Mouse (Mus musculus) spleen, adult 2 months (tissue): Measurements from ENCODE around the gene Ovca2. TPM values are rescaled to one million over a fixed set of nuclear protein-coding genes. Genes with fewer than 3 reads are reported as not detected.
"Not testable (repeated sequence)": the region's sequence is repeated elsewhere in the genome, so short reads cannot be mapped to it uniquely, and the experiment has no call there.

Experiments
- DNase-seq, 2 experiments: peaks; one replicate each; pipeline versions ENCODE4 v3.0.0 to v3.0.0-alpha.2; 2012 to 2021; ENCODE audit warnings: low spot score in 2 of 2, low read depth in 1 of 2
- H3K27ac ChIP-seq: fragments of 200-500 bp; 2 replicates; pipeline ENCODE4 v1.5.1; 2012; ENCODE audit warnings: low read length, inconsistent platforms; ENCODE audit not compliant: insufficient read depth
- H3K27me3 ChIP-seq: fragments of 200-500 bp; 2 replicates; pipeline ENCODE4 v1.6.1; 2012; ENCODE audit warnings: mild to moderate bottlenecking, moderate library complexity, low read length, inconsistent platforms; ENCODE audit not compliant: control insufficient read depth, insufficient read depth
- H3K36me3 ChIP-seq: fragments of 200-500 bp; 2 replicates; pipeline ENCODE4 v1.6.1; 2012; ENCODE audit warnings: mild to moderate bottlenecking, low read length, inconsistent platforms; ENCODE audit not compliant: control insufficient read depth, insufficient read depth
- H3K4me1 ChIP-seq: fragments of 200-500 bp; 2 replicates; pipeline ENCODE4 v1.6.1; 2011; ENCODE audit warnings: inconsistent platforms; ENCODE audit not compliant: control insufficient read depth, insufficient read depth, insufficient read length
- H3K4me3 ChIP-seq: fragments of 200-500 bp; 2 replicates; pipeline ENCODE4 v1.5.1; 2011; ENCODE audit warnings: mild to moderate bottlenecking, inconsistent platforms; ENCODE audit not compliant: insufficient read depth, insufficient read length; ENCODE audit errors: extremely low read depth
- CTCF ChIP-seq: fragments of 200-500 bp; IDR thresholded peaks from 2 replicates; pipeline ENCODE4 v1.5.1; 2011; ENCODE audit warnings: mild to moderate bottlenecking, inconsistent platforms; ENCODE audit not compliant: insufficient read depth, insufficient read length, insufficient replicate concordance; ENCODE audit errors: extremely low read depth
- POLR2A ChIP-seq: fragments of 200-500 bp; IDR thresholded peaks from 2 replicates; pipeline ENCODE4 v1.6.1; 2011; ENCODE audit warnings: low read depth, low read length, inconsistent platforms
- WGBS: fragments of 180-500 bp; shearing (Covaris S2); methylation state at CpG from one replicate; pipeline ENCODE4 v1.1.7; 2018; 5-methylcytosine and 5-hydroxymethylcytosine counted together
- polyA plus RNA-seq: library from polyadenylated mRNA; depleted of rRNA; stranded (reverse); fragments of >200 nt; gene quantifications from 2 replicates; pipeline ENCODE4 v1.2.3, GENCODE M21; 2012

The Ovca2 gene
- polyA plus RNA-seq, 1 experiment: 17.2 TPM

- H3K27me3 ChIP-seq: peaks cover 13% of the 10 kb centered on the region
- no peaks in the 10 kb centered on the region for H3K36me3 ChIP-seq
- H3K4me1 ChIP-seq: peaks cover 13% of the 10 kb centered on the region
- TF ChIP-seq POLR2A (no peak), CTCF (no peak)
- 80% methylated on average over 5 of the region's 5 CpGs for WGBS
- DNase-seq: no peak
- peak within 1 kb of the TSS; percentile 48; the same call in 1 of the 2 replicates for H3K27ac ChIP-seq
- H3K4me3 ChIP-seq: peak within 1 kb of the TSS; percentile 96
These were observed 12.3 kb upstream of the Ovca2 start, which contains the start of gene Dph1 for GRCm38 (mm10) chr11:75190905-75191441. TSS of gene Dph1 (minus strand) at chr11:75191241.

DNA sequence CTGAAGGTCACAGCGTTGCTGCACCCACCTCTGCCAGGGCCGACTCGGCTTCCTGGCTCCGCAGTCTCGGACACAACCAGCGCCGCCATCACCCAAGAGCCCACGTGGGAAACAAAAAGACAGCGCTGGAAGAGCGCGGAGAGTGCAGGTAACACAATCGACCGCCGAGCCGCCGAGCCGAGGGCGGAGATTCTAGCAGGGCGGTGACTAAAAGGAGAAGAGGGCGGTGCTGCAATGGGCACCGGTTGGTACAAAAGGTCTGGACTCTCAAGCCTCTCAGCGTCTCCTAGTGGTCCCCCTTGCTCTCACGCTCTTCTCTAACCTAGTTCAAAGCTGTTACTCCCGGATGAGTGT, 11.7 kb upstream of the Ovca2 start:
- TF ChIP-seq CTCF (no peak), POLR2A (peak; percentile 50)
- H3K4me3 ChIP-seq: peak overlapping the region; percentile 96
- H3K27me3 ChIP-seq: peaks cover 13% of the 10 kb centered on the region
- no peaks in the 10 kb centered on the region for H3K36me3 ChIP-seq
- peaks cover 18% of the 10 kb centered on the region for H3K4me1 ChIP-seq
- peak overlapping the region; percentile 48; the same call in 1 of the 2 replicates for H3K27ac ChIP-seq
- peak; percentile 73 to 83 for DNase-seq
- under 1% methylated on average over 24 of the region's 24 CpGs for WGBS

GRCm38 (mm10) chr11:75189713-75190370, 11.2 kb upstream of the Ovca2 start:
- Histone ChIP-seq H3K27me3 (peaks cover 10% of the 10 kb centered on the region), H3K4me1 (peaks cover 18% of the 10 kb centered on the region), H3K4me3 (peak overlapping the region; percentile 96), H3K36me3 (no peaks in the 10 kb centered on the region), H3K27ac (peak overlapping the region; percentile 48; the same call in 1 of the 2 replicates)
- 2% methylated on average over 22 of the region's 22 CpGs for whole genome bisulfite sequencing
- no peak for TF ChIP-seq CTCF
- TF ChIP-seq POLR2A: no peak
- no peak for DNase-seq

DNA sequence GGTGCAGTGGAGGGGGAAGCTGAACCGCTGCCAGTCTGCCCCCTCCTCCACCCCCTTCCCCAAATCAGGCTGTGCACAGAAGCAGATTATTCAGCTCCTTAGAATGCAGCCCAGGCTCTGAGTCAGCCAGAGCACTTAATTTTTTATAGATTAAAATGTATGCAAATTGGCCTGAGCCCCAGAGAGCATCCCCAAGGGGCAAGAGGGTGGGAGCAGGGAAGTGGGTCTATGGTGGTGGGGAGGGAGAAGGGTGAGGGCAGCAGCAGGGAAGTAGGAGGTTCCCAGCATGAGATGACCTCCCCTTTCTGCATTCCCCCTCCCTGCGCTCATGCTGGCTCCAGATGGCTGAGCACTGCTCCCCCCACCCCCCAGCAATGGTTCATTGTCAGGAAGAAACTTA, 6.4 kb upstream of the Ovca2 start:
- Histone ChIP-seq H3K27ac (no peak overlapping the region), H3K36me3 (peaks cover 1% of the 10 kb centered on the region; the same call in 1 of the 2 replicates), H3K27me3 (no peaks in the 10 kb centered on the region), H3K4me3 (no peak overlapping the region), H3K4me1 (peaks cover 16% of the 10 kb centered on the region; the same call in 1 of the 2 replicates)
- 69% methylated on average over 2 of the region's 2 CpGs for WGBS
- TF ChIP-seq POLR2A (no peak), CTCF (no peak)
- DNase-seq: peak in 1 of 2 experiments; percentile 73

DNA sequence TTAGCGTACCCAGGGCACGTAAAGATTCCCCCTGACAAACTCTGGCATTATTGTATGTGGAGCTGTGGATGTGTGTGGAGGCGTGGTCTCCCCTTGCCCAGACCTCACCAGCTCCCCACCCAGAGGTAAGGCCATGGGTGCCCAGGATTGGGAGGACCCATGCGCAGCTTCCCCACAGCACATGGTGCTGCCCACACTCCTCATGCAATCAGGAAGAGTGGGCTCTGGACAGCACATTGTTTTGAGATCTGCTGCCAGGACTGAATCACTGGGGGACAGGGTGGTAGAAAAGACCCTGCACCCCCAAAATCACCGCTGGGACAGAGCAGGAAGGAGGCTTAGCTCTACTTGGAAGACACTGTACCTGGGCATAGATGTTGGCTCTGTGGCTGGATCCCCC, 5.9 kb upstream of the Ovca2 start:
- no peak overlapping the region for H3K27ac ChIP-seq
- TF ChIP-seq CTCF (no peak), POLR2A (no peak)
- DNase-seq: no peak
- 95% methylated on average over 5 of the region's 5 CpGs for WGBS
- H3K27me3 ChIP-seq: no peaks in the 10 kb centered on the region
- H3K4me1 ChIP-seq: peaks cover 15% of the 10 kb centered on the region; the same call in 1 of the 2 replicates
- H3K4me3 ChIP-seq: no peak overlapping the region
- peaks cover 1% of the 10 kb centered on the region; the same call in 1 of the 2 replicates for H3K36me3 ChIP-seq

GRCm38 (mm10) chr11:75183917-75184570, 5.4 kb upstream of the Ovca2 start:
- Histone ChIP-seq H3K36me3 (peaks cover 1% of the 10 kb centered on the region; the same call in 1 of the 2 replicates), H3K27me3 (no peaks in the 10 kb centered on the region), H3K27ac (no peak overlapping the region), H3K4me3 (no peak overlapping the region), H3K4me1 (peaks cover 15% of the 10 kb centered on the region; the same call in 1 of the 2 replicates)
- DNase-seq: no peak
- no peak for TF ChIP-seq CTCF
- no peak for TF ChIP-seq POLR2A
- WGBS: 93% methylated on average over 2 of the region's 2 CpGs

GRCm38 (mm10) chr11:75178011-75178410, 624 bp downstream of the Ovca2 start:
- Histone ChIP-seq H3K36me3 (no peaks in the 10 kb centered on the region; the same call in 1 of the 2 replicates), H3K27me3 (peaks cover 4% of the 10 kb centered on the region), H3K27ac (no peak overlapping the region), H3K4me1 (peaks cover 15% of the 10 kb centered on the region), H3K4me3 (peak overlapping the region; percentile 83)
- WGBS: 47% methylated on average over 12 of the region's 12 CpGs
- TF ChIP-seq CTCF (no peak), POLR2A (no peak)
- no peak for DNase-seq

GRCm38 (mm10) chr11:75174574-75174973, 4.1 kb downstream of the Ovca2 start:
- WGBS: 60% methylated on average over 6 of the region's 6 CpGs
- not testable (repeated sequence) for DNase-seq, H3K36me3 ChIP-seq, H3K27ac ChIP-seq, H3K4me3 ChIP-seq
- Histone ChIP-seq H3K4me1 (peaks cover 30% of the 10 kb centered on the region), H3K27me3 (peaks cover 14% of the 10 kb centered on the region)
